Mouse (Mus musculus) lung, postnatal 0 days (tissue): ENCODE measurements around the gene B4galt2. TPM values are rescaled to one million over a fixed set of nuclear protein-coding genes. Genes with fewer than 3 reads are reported as not detected.

Source experiments
- ATAC-seq: fragments of 200-750 bp; cut with Nextera tagmentation; 2 replicates; pipeline ENCODE4 v1.8.0; 2017; ENCODE audit warnings: moderate library complexity
- DNase-seq: peaks from one replicate; pipeline ENCODE4 v3.0.0-alpha.2; 2016; ENCODE audit warnings: low spot score
- H3K27ac ChIP-seq: fragments of 300-500 bp; sonication (generic); 2 replicates; pipeline ENCODE4 v1.5.1; 2014; ENCODE audit warnings: antibody characterized with exemption, mild to moderate bottlenecking, low read length, mixed read lengths
- H3K27me3 ChIP-seq: fragments of 300-500 bp; sonication (generic); replicated peaks from 2 replicates; pipeline ENCODE4 v1.6.1; 2014; ENCODE audit warnings: low read length, mixed read lengths; ENCODE audit not compliant: insufficient read depth
- H3K36me3 ChIP-seq: fragments of 300-500 bp; sonication (generic); 2 replicates; pipeline ENCODE4 v1.6.1; 2014; ENCODE audit warnings: low read length, mixed read lengths; ENCODE audit not compliant: insufficient read depth
- H3K4me1 ChIP-seq: fragments of 300-500 bp; sonication (generic); 2 replicates; pipeline ENCODE4 v1.6.1; 2014; ENCODE audit warnings: antibody characterized with exemption, low read depth, low read length, mixed read lengths; ENCODE audit not compliant: insufficient read depth
- H3K4me2 ChIP-seq: fragments of 300-500 bp; sonication (generic); replicated peaks from 2 replicates; pipeline ENCODE4 v1.6.1; 2014; ENCODE audit warnings: low read depth, mild to moderate bottlenecking, low read length, moderate library complexity, mixed read lengths
- H3K4me3 ChIP-seq: fragments of 300-500 bp; sonication (generic); 2 replicates; pipeline ENCODE4 v1.5.1; 2014; ENCODE audit warnings: low read depth, low read length
- H3K9ac ChIP-seq: fragments of 300-500 bp; sonication (generic); replicated peaks from 2 replicates; pipeline ENCODE4 v1.6.1; 2014; ENCODE audit warnings: low read depth, mild to moderate bottlenecking
- H3K9me3 ChIP-seq: fragments of 300-500 bp; sonication (generic); 2 replicates; pipeline ENCODE4 v1.6.1; 2016; ENCODE audit warnings: low read length, mixed read lengths
- CTCF ChIP-seq: IDR thresholded peaks from 2 replicates; pipeline ENCODE4 v1.5.1; 2016; ENCODE audit warnings: antibody characterized with exemption, mild to moderate bottlenecking
- EP300 ChIP-seq: IDR thresholded peaks from 2 replicates; pipeline ENCODE4 v1.6.1; 2016; ENCODE audit warnings: antibody characterized with exemption, mild to moderate bottlenecking, control low read depth
- WGBS: fragments of 180-500 bp; shearing (Covaris S2); extraction: QIAGEN DNeasy Blood & Tissue Kit; methylation state at CpG from one replicate; pipeline ENCODE4 v1.1.7; 2014; 5-methylcytosine and 5-hydroxymethylcytosine counted together
- polyA plus RNA-seq: library from polyadenylated mRNA; unstranded; fragments of >200 nt; fragmentation: Nextera tagmentation; extraction: Ambion mirVana; gene quantifications from 2 replicates; pipeline ENCODE4 v1.2.1, GENCODE M21; 2015

B4galt2 gene
- polyA plus RNA-seq: 7.2 and 7.7 TPM in 2 replicates

- no peak within 1 kb of the TSS for H3K27ac ChIP-seq
- peak within 1 kb of the TSS; percentile 65 for H3K4me3 ChIP-seq
- ATAC-seq (peak; percentile 27), DNase-seq (peak; percentile 60)
- no peaks in the 10 kb centered on the region for H3K9me3 ChIP-seq
- peak within 1 kb of the TSS; percentile 44 for H3K9ac ChIP-seq
- peaks cover 10% of the 10 kb centered on the region; the same call in 1 of the 2 replicates for H3K4me1 ChIP-seq
- WGBS: under 1% methylated on average over 35 of the region's 103 CpGs
- H3K36me3 ChIP-seq: peaks cover 11% of the 10 kb centered on the region; the same call in 1 of the 2 replicates
- H3K4me2 ChIP-seq: peak within 1 kb of the TSS; percentile 96
- no peaks in the 10 kb centered on the region for H3K27me3 ChIP-seq
- TF ChIP-seq EP300 (no peak), CTCF (peak; percentile 50)
These were observed at the start of gene B4galt2 for GRCm38 (mm10) chr4:117882701-117883691. Gene B4galt2, minus strand, starts transcription at chr4:117883487.

- DNase-seq (no peak), ATAC-seq (peak; percentile 60)
- Histone ChIP-seq H3K27me3 (peaks cover 29% of the 10 kb centered on the region), H3K9me3 (no peaks in the 10 kb centered on the region), H3K4me2 (peak within 1 kb of the TSS; percentile 67), H3K27ac (no peak within 1 kb of the TSS), H3K9ac (0 out of 2 replicates have a peak within 1 kb of the TSS, but pooled peaks have one; percentile 12), H3K4me3 (peak within 1 kb of the TSS; percentile 33), H3K36me3 (no peaks in the 10 kb centered on the region), H3K4me1 (peaks cover 10% of the 10 kb centered on the region; the same call in 1 of the 2 replicates)
- TF ChIP-seq CTCF (no peak), EP300 (no peak)
- WGBS: under 1% methylated on average over 32 of the region's 33 CpGs
These were observed 46.1 kb upstream of the B4galt2 start, which contains the start of gene Artn for GRCm38 (mm10) chr4:117929391-117929881. Gene Artn, minus strand, starts transcription at chr4:117929763.

- ATAC-seq: peak; percentile 37
- WGBS: 3% methylated on average over 13 of the region's 13 CpGs
- peak overlapping the region; percentile 67 for H3K4me2 ChIP-seq
- H3K36me3 ChIP-seq: no peaks in the 10 kb centered on the region
- peak overlapping the region; percentile 33 for H3K4me3 ChIP-seq
- H3K4me1 ChIP-seq: peaks cover 10% of the 10 kb centered on the region; the same call in 1 of the 2 replicates
- no peaks in the 10 kb centered on the region for H3K9me3 ChIP-seq
- no peak overlapping the region for H3K27ac ChIP-seq
- DNase-seq: peak; percentile 83
- H3K9ac ChIP-seq: 0 out of 2 replicates have a peak overlapping the region, but pooled peaks have one; percentile 12
- H3K27me3 ChIP-seq: peaks cover 29% of the 10 kb centered on the region
- TF ChIP-seq EP300: no peak
- peak; percentile 74 for TF ChIP-seq CTCF
These were observed 45.5 kb upstream of the B4galt2 start for GRCm38 (mm10) chr4:117928699-117929241.

- peaks cover 29% of the 10 kb centered on the region for H3K27me3 ChIP-seq
- no peak overlapping the region for H3K4me3 ChIP-seq
- no peak overlapping the region for H3K9ac ChIP-seq
- H3K36me3 ChIP-seq: no peaks in the 10 kb centered on the region
- peaks cover 10% of the 10 kb centered on the region; the same call in 1 of the 2 replicates for H3K4me1 ChIP-seq
- WGBS: 21% methylated on average over 6 of the region's 6 CpGs
- DNase-seq (peak; percentile 58), ATAC-seq (0 out of 2 replicates have a peak, but pooled peaks have one; percentile 10)
- no peak overlapping the region for H3K27ac ChIP-seq
- H3K9me3 ChIP-seq: no peaks in the 10 kb centered on the region
- TF ChIP-seq CTCF: peak; percentile 89
- no peak for TF ChIP-seq EP300
- no peak overlapping the region for H3K4me2 ChIP-seq
These were observed 44.9 kb upstream of the B4galt2 start for GRCm38 (mm10) chr4:117928234-117928633.

GRCm38 (mm10) chr4:117926545-117927482, 43.5 kb upstream of the B4galt2 start:
- Histone ChIP-seq H3K27me3 (peaks cover 29% of the 10 kb centered on the region), H3K4me3 (peak overlapping the region; percentile 43), H3K9me3 (no peaks in the 10 kb centered on the region), H3K4me1 (peaks cover 10% of the 10 kb centered on the region; the same call in 1 of the 2 replicates), H3K9ac (no peak overlapping the region), H3K4me2 (peak overlapping the region; percentile 85), H3K36me3 (no peaks in the 10 kb centered on the region), H3K27ac (no peak overlapping the region)
- TF ChIP-seq CTCF (no peak), EP300 (no peak)
- ATAC-seq (peak; percentile 49), DNase-seq (peak; percentile 58)
- WGBS: 5% methylated on average over 63 of the region's 71 CpGs
